Mouse (Mus musculus) embryonic stem cell, embryonic (primary cell): ENCODE data around the gene Gins2.

Source experiments
- CTCF ChIA-PET, 4 experiments: fragments of 300-600 bp in 2 of 4; fragments of 350-600 bp in 2 of 4; sonication (Branson Sonifier 250); formaldehyde crosslinking; loops; one replicate each; lab custom pipeline; 2022; ENCODE audit warnings: inconsistent platforms in 2 of 4; lab: Charles Lee
- POLR2A ChIA-PET, 4 experiments: fragments of 300-600 bp in 2 of 4; fragments of 350-600 bp in 2 of 4; sonication (Branson Sonifier 250); formaldehyde crosslinking; loops; one replicate each; lab custom pipeline; 2022; ENCODE audit warnings: antibody characterized with exemption in 4 of 4, inconsistent platforms in 1 of 4; lab: Charles Lee

Gins2 gene

DNA sequence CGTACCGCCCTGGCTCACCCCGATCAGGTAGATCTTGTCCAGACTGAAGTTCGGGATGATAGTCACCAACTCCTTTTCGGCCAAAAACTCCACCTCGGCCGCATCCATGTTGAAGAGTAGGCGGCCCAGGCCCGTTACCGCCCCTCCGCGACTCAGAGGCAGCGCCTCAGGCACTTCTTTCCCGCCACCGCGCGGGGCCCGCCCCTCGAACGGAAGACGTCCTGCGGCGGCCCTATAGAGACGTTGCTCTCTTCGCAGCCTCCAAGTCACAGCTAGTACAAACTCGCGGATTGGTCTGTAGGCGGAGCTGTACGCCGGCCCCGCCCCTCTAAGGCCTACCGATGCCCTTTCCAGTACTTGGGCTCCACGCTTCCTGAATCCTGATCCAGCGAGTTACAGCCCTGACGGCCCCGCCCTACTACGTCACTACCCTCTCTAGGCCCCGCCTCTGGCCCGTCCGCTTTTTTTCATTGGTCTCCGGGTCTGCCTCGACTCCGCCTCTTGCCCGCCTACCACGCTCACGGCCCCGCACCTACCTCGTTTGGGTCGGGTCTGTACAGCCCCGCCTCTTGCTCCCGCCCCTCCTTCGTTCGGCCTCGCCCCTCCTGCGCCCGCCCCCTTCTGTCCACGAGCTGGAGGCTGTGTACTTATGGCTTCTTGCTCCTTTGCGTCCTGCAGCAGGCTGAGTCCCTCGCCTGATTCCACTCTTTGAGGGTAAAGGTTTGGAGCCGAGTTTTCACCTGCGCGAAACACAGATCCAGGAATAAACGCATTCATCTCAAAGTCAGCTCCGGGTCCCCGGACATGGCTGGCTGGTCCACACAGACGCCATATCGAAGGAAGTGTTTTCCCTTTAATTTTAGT is at the start of gene Gins2:
Gins2 (minus strand) TSS at position 397 of the 864 bp plus-strand sequence.
- POLR2A ChIA-PET, result interaction anchor here (0.5 to 1.9 kb wide), 52 partner anchors 10 to 474 kb away, joined by 3 to 12 read pairs (median 3); partner anchors contain the start of genes Fam92b (in 1 of the 4), Gse1 (in 1 of the 4) and Irf8 (in 1 of the 4)
- CTCF ChIA-PET, result interaction anchor here (0.5 to 1.9 kb wide), 29 partner anchors 10 to 1166 kb away, joined by 3 to 13 read pairs (median 4); no protein-coding TSS in a partner anchor

DNA sequence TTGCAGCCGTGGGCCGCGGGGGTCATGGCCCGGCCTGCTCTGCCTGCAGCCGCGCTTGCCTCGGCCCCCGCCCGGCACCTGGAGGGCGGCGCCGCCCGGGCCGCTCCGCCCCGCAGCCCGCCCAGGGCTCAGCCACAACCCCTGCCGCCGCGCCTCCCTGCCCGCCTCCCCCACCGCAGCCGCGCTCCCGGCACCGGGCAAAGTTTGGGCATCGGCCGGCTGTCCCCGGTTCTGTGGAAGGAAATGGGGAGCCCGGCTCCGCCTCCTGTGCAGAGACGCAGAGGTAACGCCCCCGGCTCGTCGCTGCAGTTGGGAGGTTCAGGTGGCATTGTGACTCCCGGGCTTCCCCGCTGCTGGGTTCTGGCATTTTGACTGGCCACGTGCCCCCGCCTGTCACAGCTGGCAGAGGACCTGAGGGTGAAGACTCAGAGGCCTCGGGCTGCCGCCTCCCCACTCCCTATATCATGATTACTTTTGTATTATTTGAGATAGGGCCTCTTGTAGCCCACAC is 45.3 kb upstream of the Gins2 start:
- ChIA-PET POLR2A (interaction anchor here in 3 of 4 experiments (0.6 to 3.6 kb wide), 5 partner anchors 8 to 294 kb away, joined by 3 to 24 read pairs (median 4); no protein-coding TSS in a partner anchor), CTCF (interaction anchor here in 2 of 4 experiments (0.8 to 2.9 kb wide), 2 partner anchors 8 kb away, joined by 4 to 12 read pairs; no protein-coding TSS in a partner anchor)

DNA sequence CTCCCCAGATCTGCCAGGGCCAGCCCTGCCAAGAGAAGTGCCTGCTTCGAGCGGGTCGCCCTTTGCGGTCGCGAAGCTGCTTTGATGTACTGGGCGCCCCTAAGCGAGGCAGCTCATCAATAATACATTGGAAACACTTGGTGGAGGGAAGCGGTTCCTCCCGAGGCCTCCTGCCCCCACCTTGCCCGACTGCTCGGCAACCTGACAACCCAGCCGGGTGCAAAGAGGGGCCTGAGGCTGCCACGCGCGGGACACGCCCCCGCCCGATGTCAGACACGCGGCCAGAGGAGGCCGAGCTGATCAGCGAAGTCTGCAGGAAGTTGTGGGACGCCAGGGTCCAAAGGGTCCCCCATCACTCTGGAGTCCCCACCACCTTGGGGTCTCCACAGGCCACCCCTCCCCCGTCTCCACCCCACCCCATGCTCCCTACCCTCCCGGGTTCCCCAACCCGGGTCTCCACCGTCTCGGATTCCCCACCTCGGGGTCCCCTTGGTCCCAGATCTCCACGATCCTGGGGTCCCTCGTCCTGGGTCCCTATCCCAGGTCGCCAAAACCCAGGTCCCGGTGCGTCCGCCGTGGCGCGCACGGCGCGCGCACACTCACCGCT is 44.7 kb upstream of the Gins2 start:
- CTCF ChIA-PET, result interaction anchor here (0.6 to 2.9 kb wide), 16 partner anchors 9 to 455 kb away, joined by 3 to 15 read pairs (median 4); no protein-coding TSS in a partner anchor
- POLR2A ChIA-PET, result interaction anchor here in 2 of 4 experiments (0.9 to 3.6 kb wide), 9 partner anchors 9 to 32 kb away, joined by 3 to 25 read pairs (median 5); no protein-coding TSS in a partner anchor

DNA sequence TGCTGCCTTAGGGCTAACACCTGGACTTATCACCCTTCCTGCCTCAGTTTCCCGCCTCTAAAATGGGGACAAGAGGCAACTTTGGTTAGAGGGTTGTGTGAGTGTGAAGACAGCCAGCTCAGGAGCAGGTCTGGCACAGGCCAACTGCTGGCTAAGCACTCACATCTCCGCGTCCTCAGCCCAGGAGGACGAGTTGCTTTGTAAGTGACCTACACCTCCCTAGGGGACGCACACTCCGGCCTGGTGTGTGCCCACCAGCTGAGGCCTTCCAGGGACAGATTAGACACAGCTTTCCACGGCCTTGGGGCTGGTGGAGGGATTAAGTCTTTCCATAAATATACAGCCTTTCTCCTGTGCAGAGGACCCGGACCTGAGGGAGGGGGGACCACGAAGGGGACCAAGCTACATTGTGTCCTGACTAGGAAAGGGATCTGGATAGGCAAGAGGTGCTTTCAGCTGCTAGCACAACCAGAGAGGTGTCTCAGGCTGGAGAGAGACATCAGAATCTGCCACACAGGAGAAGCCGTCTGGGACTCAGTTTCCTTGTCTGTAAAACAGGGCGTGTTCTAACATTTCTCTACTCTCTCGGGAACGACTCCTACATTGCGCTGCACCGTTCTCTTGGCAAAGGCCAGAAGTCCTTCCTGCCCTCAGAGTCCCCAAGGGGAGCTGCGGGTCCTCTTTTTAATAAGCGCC is 44.0 kb upstream of the Gins2 start:
- ChIA-PET POLR2A (interaction anchor here in 3 of 4 experiments (0.5 to 3.6 kb wide), 12 partner anchors 9 to 1199 kb away, joined by 3 to 25 read pairs (median 4); no protein-coding TSS in a partner anchor), CTCF (interaction anchor here (0.6 to 2.9 kb wide), 16 partner anchors 8 to 454 kb away, joined by 3 to 15 read pairs (median 4); no protein-coding TSS in a partner anchor)

DNA sequence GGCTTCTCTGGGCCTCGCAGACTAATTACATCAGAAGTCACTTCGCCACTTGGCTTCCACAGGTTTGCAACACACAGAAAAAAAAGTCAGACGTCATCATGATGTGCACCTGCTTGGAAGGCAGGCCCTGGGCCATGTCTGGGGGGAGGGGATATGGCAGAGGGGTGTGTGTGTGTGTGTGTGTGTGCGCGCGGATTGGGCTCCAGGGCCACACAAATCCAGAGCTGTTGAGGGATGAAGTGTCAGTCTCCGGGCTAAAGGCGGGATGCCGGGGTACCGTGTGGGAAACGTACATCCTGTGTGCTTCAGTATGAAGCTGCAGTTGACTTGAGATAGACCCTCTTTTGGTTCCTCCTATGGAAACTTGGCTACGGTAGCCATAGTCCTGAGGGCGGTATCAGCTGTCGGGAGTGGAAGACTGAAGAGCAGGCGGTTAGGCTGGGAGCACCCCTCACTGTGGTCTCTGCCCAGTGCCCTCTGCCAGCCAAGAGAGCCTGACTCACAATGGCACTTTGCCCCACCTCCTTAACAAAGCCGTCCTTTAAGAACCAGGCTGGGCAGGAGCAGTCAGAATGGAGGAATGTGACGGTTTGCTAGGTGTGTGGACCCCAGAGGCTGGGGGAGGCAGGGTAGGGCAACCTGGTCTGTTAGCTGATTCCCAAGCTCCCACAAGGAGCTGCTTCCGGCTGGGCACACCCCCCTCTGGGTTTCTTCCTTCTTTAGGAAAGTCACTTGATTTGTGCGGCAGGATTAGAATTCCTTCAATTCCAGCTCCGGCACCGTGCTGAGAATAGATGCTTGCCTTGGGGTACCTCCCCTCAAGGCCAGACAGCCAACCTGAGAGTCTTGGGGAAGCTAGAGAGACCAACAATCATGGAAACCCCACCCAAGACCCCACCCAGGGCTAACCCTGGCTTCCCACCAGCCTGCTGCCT is 42.6 kb upstream of the Gins2 start:
- ChIA-PET POLR2A (interaction anchor here (0.6 to 3.6 kb wide), 15 partner anchors 8 to 298 kb away, joined by 3 to 25 read pairs (median 4); partner anchors contain the start of gene Gins2 (in 1 of the 4)), CTCF (interaction anchor here in 3 of 4 experiments (0.5 to 2.9 kb wide), 11 partner anchors 9 to 593 kb away, joined by 3 to 12 read pairs (median 3); no protein-coding TSS in a partner anchor)

DNA sequence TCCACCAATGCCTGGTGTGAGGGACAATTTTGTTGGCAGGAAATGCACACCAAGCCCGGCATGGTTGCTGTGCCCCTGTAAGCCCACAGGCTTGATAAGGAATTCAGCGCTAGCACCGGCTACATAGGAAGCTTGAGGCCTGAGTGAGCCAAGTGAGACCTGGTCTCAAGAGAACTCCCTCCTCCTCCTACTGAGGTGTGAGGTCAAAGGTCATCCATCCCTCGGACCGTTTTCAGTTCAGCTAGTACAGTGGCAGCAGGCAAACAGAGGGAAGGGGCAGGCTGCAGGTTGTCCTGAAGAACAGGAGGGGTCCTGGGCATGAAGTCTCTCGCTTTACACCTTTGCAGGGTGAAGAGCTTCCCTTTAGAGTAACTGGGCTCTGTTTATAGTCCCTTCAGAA is 41.7 kb upstream of the Gins2 start:
- POLR2A ChIA-PET, result interaction anchor here (0.9 to 3.6 kb wide), 10 partner anchors 9 to 298 kb away, joined by 3 to 25 read pairs (median 4); no protein-coding TSS in a partner anchor
- CTCF ChIA-PET, result interaction anchor here in 3 of 4 experiments (0.5 to 1.8 kb wide), 5 partner anchors 81 to 592 kb away, joined by 3 to 4 read pairs (median 3); no protein-coding TSS in a partner anchor

DNA sequence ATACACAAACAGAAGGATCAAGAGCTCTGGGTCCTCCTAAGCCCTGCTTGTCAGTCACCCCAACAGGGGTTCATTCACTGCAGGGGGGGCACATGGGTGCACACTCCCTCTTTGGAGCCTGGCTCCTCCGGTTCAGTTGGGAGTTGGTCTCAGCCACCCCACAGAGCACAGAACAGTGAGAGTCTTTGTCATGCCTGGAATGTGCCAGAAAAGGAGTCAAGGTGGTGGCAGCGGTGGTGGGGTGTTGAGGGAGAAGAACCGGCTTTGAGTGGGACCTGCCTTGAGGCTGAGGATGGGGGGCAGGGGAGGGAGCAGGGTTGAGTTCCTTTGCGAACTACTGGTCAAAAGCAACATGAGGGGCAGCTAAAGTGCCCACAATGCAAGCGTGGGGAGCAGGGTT is 40.9 kb upstream of the Gins2 start:
- POLR2A ChIA-PET, result interaction anchor here in 3 of 4 experiments (0.8 to 2.5 kb wide), 5 partner anchors 10 to 242 kb away, joined by 3 to 18 read pairs (median 4); no protein-coding TSS in a partner anchor
- CTCF ChIA-PET, result interaction anchor here in 2 of 4 experiments (0.9 to 1.0 kb wide), 2 partner anchors 12 to 310 kb away, joined by 3 read pairs; no protein-coding TSS in a partner anchor

DNA sequence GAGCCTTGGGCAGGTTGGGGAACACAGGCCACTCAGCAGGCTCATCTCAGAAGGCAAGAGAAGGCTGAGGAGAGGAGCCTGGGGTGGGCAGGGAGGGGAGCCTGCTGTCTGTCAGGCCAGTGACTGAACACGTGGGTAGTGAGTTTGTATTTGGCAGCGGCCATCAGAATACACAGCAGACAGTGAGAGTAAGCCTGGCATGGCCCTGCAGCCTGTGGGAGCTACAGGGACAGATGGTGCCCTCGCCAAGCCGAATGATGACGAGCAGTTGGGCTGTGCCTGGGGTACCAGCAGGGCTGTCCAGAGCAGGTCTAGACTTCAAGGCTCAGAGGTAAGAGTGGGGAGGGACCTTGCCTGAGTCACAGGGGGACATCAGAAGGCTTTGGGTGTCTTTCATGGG is 38.2 kb upstream of the Gins2 start:
- ChIA-PET CTCF (no interaction called here), POLR2A (interaction anchor here in 2 of 4 experiments (1.0 to 1.6 kb wide), 3 partner anchors 9 to 14 kb away, joined by 4 to 5 read pairs (median 4); no protein-coding TSS in a partner anchor)

DNA sequence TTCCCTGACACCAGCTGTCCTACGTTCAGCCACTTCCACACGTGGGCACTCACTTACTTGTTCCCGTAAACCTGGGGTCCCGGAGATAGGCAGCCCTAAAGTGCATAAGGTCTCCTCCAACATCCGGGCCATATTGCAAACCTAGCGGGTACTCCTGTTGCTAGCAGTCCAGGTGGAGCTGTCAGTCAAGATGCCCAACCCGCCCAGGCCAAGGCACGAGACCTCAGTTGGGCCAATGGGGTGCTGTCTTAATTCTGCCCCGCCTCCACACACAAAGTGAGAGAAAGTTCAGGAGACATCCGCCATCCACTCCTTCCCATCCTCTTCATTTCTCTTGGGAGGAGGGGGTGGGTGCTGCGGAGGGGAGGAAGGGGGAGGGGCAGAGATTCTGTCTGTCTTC is 37.4 kb upstream of the Gins2 start:
- CTCF ChIA-PET, result interaction anchor here in 2 of 4 experiments (0.5 to 1.2 kb wide), 13 partner anchors 9 to 953 kb away, joined by 3 to 5 read pairs (median 3); no protein-coding TSS in a partner anchor
- POLR2A ChIA-PET, result interaction anchor here in 3 of 4 experiments (0.6 to 1.6 kb wide), 10 partner anchors 8 to 1156 kb away, joined by 3 to 5 read pairs (median 3); no protein-coding TSS in a partner anchor

DNA sequence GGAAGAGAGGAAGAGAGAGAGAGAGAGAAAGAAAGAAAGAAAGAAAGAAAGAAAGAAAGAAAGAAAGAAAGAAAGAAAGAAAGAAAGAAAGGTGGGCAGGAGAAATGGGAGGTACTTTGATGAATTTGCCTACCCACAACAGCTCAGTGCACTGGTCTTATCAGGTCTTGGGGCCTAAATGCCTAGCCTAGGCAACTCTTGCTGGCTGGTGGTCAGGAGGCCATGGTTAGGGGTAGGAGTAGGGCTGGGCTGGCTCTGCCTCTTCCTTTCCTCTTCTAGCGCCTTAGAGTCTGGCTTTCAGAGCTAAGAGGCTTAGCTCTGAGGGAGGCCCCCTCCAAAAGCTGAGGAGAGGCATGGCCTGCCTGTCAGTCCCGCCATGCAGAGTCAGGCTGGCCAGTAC is 34.5 kb upstream of the Gins2 start:
- CTCF ChIA-PET, result interaction anchor here (0.6 to 2.5 kb wide), 8 partner anchors 17 to 611 kb away, joined by 3 to 7 read pairs (median 3); no protein-coding TSS in a partner anchor
- POLR2A ChIA-PET, result interaction anchor here in 3 of 4 experiments (0.6 to 2.4 kb wide), 11 partner anchors 8 to 420 kb away, joined by 3 to 7 read pairs (median 3); partner anchors contain the start of gene Gm27021 (in 1 of the 3)

DNA sequence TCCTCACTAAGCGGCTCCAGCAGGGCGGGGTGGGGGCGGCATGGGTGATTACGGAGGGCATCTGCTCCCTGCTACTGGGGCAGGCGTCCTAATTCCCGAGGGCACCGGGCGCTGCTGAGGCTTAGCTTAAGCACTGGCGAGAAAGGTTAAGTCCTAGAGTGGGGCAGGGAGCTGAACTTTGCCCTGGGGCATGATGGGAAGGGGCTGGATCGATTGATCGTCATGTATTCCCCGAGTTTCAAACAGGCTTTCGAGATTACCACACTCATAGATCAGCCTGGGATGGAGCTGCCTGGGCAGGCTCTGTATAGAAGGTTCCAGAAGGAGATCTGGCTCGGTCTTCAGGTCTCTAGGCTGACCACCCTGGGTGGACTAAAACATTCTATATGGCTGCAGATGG is 33.1 kb upstream of the Gins2 start:
- POLR2A ChIA-PET, result interaction anchor here (0.6 to 2.4 kb wide), 13 partner anchors 10 to 287 kb away, joined by 3 to 5 read pairs (median 4); partner anchors contain the start of gene Gins2 (in 1 of the 4)
- CTCF ChIA-PET, result interaction anchor here in 2 of 4 experiments (0.6 to 1.4 kb wide), 11 partner anchors 10 to 601 kb away, joined by 3 to 8 read pairs (median 3); partner anchors contain the start of genes Cox4i1 (in 1 of the 2), Emc8 (in 1 of the 2) and Gm27021 (in 1 of the 2)

DNA sequence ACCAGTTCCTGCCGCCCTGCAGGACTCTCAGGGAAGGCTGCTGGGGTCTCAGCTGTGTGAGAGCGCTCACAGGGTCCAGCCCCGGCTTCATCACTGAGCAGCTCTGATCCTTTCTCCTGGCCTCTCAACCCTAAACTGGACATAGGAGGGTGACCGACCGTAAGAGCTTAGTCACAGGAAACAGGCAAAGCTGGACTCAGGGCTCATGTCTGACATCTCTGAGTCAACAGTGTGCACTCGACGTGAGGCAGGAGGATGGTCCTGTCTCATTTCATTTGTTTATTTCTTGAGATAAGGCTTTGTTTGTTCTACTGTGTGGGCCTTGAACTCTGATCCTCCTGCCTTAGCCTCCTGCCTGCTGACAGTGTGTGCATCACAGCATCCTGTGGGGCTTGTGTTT is 31.3 kb upstream of the Gins2 start:
- ChIA-PET POLR2A (interaction anchor here (0.7 to 3.7 kb wide), 14 partner anchors 9 to 562 kb away, joined by 3 to 25 read pairs (median 4); no protein-coding TSS in a partner anchor), CTCF (interaction anchor here (0.6 to 2.1 kb wide), 10 partner anchors 51 to 442 kb away, joined by 3 to 10 read pairs (median 3); no protein-coding TSS in a partner anchor)

DNA sequence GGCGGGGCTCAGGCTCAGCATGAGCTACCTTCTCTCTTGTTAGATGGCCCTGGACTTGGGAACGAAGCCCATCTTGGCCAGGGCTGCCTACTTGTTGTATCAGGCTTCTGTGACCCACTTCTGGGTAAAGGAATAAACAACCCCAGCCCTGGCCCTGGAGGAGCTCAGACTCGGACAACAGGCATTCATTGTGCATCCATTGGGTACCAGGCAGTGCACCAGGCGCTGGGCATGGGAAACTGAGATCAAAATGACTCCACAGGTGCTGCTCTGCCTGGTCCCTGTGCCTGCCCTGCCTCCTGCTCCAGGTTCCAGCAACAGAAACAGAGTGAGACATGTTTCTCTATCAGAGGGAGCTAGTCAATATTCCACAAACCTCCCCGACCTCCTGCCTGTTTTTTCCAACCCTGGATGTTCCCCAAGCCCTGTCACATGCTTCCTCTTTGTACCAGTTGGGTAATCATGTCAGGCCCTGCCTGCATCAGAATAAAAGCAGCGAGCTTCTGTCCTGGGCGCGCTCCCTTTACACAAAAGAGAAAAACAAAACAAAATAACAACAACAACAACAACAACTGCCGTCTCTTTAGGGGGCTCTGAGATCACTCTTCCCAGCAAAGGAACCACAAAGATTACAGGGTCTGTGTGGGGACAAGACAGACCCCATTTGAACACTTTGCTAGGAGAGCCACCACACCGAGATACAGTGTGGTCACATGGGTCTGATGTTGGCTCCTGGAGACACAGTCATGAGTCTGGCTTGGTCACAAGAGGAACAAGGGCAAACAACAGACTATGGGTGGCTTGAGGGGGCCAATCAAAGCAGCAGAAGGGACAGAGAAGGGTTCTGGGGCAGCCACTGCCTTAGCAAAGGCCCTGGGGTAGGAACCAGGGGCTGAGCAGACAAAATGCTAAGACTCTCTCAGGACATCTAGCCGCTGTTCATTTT is 30.4 kb upstream of the Gins2 start:
- CTCF ChIA-PET, result interaction anchor here (0.5 to 2.1 kb wide), 28 partner anchors 9 to 636 kb away, joined by 3 to 13 read pairs (median 4); no protein-coding TSS in a partner anchor
- POLR2A ChIA-PET, result interaction anchor here (0.5 to 3.7 kb wide), 36 partner anchors 7 to 984 kb away, joined by 3 to 25 read pairs (median 4); partner anchors contain the start of genes Gins2 (in 1 of the 4) and Kcng4 (in 1 of the 4)

DNA sequence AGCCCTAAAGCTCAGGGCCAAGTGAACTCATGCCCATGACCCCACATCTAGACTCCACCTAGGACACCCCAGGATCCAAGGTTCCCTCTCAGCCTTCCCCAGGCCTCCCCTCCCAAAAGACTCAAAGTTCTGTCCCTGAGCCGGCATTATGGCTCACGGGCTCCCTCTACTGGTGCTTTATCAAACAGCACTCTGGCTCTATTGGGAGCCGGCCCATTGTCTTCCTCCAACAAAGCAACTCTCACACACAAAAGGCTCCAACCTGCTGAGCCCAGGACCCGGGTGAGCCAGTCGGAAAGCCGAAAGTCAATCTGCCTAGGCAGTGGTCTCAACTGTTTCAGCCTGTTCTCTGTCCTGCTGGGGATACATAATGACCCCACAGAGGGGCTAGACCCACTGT is 29.0 kb upstream of the Gins2 start:
- POLR2A ChIA-PET, result interaction anchor here in 3 of 4 experiments (0.6 to 3.7 kb wide), 15 partner anchors 8 to 551 kb away, joined by 3 to 25 read pairs (median 4); partner anchors contain the start of genes 1190005I06Rik (in 1 of the 3) and Gins2 (in 1 of the 3)
- CTCF ChIA-PET, result interaction anchor here (0.5 to 2.1 kb wide), 21 partner anchors 9 to 637 kb away, joined by 3 to 11 read pairs (median 4); no protein-coding TSS in a partner anchor
